Mouse (Mus musculus): ENCODE measurements around the gene Hist1h2bb.

DNA sequence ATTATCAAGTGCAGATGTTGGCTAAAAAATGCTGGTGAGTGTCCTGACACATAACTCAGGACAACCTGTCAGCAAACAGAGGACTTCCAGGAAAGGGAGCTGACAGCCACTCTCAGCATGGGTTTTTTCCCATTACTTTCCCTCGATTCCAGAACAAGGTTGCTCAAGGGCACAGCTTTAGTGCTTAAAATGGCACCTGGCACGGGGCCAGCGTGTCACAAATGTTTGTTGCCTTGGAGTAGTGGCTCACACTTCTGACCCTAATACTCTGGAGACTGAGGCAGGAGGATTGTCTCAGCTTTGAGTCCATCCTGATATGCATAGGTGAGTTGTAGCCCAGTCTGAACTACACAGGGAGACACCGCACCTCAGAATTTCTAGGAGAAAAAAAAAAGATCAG, 37.9 kb upstream of the Hist1h2bb start:
- TF ChIP-seq POLR2A (IDR thresholded peaks at IDR 0.05; ENCODE audit: low read depth, low read length) (no peak), CTCF (conservative IDR thresholded peaks at IDR 0.05 in 1 of 2, IDR thresholded peaks at IDR 0.05 in 1 of 2; ENCODE audit: low read depth in 2 of 2, low read length in 2 of 2) (no peak), BHLHE40 (IDR thresholded peaks at IDR 0.05; ENCODE audit: low read depth, low read length) (no peak), EP300 (IDR thresholded peaks at IDR 0.05; ENCODE audit: low read length) (no peak)
